Mouse (Mus musculus): Measurements from ENCODE around the gene Pds5b. TPM values are rescaled to one million over a fixed set of nuclear protein-coding genes. Genes with fewer than 3 reads are reported as not detected.
"Not testable (repeated sequence)": the region's sequence is repeated elsewhere in the genome, so short reads cannot be mapped to it uniquely, and the experiment has no call there.

The Pds5b gene
- polyA plus RNA-seq, 1 experiment from 2014 or later, result 32.1 TPM

DNA sequence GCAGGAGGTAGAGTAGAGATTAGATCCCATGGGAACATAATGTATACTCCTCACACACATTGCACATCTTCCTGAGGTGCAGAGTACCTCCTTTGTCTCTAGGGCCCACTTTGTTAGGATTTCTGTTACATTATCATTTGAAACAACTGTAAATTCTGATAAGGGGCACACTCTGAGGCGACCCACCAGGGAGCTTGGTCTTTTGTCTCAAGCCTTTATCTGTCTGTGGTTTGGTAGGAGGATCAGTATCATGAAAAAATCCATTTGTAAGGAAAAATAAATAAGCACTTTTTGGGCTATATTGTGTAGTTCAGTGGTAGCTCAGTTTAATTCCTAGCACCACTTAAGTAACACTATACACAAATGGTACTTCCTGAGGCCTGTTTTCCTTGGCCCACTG is 51.1 kb downstream of the Pds5b start:
- H3K9me3 ChIP-seq (ENCODE audit: control insufficient read depth, low read length), result no peaks in the 10 kb centered on the region
- H3K4me2 ChIP-seq (ENCODE audit: low read depth, low read length), result no peak overlapping the region
- H3K4me1 ChIP-seq (replicated peaks; ENCODE audit: control insufficient read depth, insufficient read depth, low read length), result no peaks in the 10 kb centered on the region
- no peak overlapping the region for H3K4me3 ChIP-seq (ENCODE audit: low read length)
- whole genome bisulfite sequencing, result 69% methylated on average over 1 of the region's 1 CpGs
- peaks cover 10% of the 10 kb centered on the region for H3K36me3 ChIP-seq (ENCODE audit: control insufficient read depth, insufficient read depth, low read length)
- no peaks in the 10 kb centered on the region for H3K27me3 ChIP-seq (ENCODE audit: control insufficient read depth, insufficient read depth, low read depth, low read length)
- no peak overlapping the region for H3K9ac ChIP-seq (ENCODE audit: low read length)
- no peak overlapping the region for H3K27ac ChIP-seq (ENCODE audit: low read length)
- no peak for ATAC-seq (ENCODE audit: low read depth)

DNA sequence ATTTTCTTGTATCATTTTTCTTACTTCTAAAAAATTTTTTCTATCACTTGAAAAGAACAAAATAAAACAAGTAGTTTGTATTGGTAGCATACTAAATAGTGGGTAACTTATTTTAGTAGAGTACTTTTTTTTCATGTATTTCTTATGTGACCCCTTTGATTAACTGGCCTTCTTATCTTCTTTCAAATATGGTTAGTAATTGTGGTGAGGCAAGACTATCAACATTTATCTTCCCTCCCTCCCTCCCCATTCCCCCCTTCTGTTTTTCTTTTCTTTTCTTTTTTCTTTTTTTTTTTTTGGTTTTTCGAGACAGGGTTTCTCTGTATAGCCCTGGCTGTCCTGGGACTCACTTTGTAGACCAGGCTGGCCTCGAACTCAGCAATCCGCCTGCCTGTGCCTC is 63.5 kb downstream of the Pds5b start:
- not testable (repeated sequence) for H3K27ac ChIP-seq (ENCODE audit: low read length); H3K9ac ChIP-seq (ENCODE audit: low read length); H3K4me1 ChIP-seq (replicated peaks; ENCODE audit: control insufficient read depth, insufficient read depth, low read length); H3K4me3 ChIP-seq (ENCODE audit: low read length); H3K36me3 ChIP-seq (ENCODE audit: control insufficient read depth, insufficient read depth, low read length); H3K27me3 ChIP-seq (ENCODE audit: control insufficient read depth, insufficient read depth, low read depth, low read length); H3K4me2 ChIP-seq (ENCODE audit: low read depth, low read length); ATAC-seq (ENCODE audit: low read depth); H3K9me3 ChIP-seq (ENCODE audit: control insufficient read depth, low read length)
- 83% methylated on average over 3 of the region's 3 CpGs for WGBS

DNA sequence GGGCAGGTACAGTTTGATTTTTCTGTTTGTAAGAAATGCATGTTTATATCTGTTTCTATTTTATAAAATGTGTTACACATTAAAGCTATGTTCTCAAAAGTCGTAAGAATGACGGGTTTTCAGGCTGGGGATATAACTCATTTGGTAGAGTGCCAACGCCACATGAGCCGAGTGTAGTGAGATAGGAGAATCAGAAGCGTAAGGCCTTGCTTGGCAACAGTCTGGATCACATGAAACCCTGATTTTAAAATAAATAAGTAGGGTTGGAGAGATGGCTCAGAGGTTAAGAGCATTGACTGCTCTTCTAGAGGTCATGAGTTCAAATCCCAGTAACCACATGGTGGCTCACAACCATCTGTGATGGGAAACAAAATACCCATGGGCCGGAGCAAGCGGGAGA is 65.8 kb downstream of the Pds5b start:
- H3K4me3 ChIP-seq (ENCODE audit: low read length), result no peak overlapping the region
- ATAC-seq (ENCODE audit: low read depth), result no peak
- H3K9me3 ChIP-seq (ENCODE audit: control insufficient read depth, low read length), result no peaks in the 10 kb centered on the region
- no peaks in the 10 kb centered on the region for H3K4me1 ChIP-seq (replicated peaks; ENCODE audit: control insufficient read depth, insufficient read depth, low read length)
- H3K9ac ChIP-seq (ENCODE audit: low read length), result no peak overlapping the region
- H3K4me2 ChIP-seq (ENCODE audit: low read depth, low read length), result no peak overlapping the region
- WGBS, result 78% methylated on average over 7 of the region's 7 CpGs
- no peak overlapping the region for H3K27ac ChIP-seq (ENCODE audit: low read length)
- no peaks in the 10 kb centered on the region for H3K27me3 ChIP-seq (ENCODE audit: control insufficient read depth, insufficient read depth, low read depth, low read length)
- peaks cover 2% of the 10 kb centered on the region; the same call in 1 of the 2 replicates for H3K36me3 ChIP-seq (ENCODE audit: control insufficient read depth, insufficient read depth, low read length)

DNA sequence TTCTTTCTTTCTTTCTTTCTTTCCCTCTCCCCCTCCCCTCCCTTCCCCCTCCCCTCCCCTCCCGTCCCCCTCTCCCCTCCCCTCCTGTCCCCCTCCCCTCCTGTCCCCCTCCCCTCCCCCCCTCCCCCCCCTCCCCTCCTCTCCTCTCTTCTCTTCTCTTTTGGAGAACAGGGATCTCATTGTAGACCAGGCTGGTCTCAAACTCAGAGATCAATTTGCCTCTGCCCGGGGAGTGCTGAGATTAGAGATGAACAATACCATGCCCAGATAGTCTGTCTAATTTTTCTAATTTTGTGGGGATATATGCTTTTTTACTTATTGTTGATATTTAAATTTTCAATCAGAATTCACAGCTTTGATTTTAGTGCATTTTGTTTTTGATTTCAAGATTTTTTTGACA is 67.1 kb downstream of the Pds5b start:
- no peak overlapping the region for H3K27ac ChIP-seq (ENCODE audit: low read length)
- 0 out of 2 replicates have a peak, but pooled peaks cover 2% of the 10 kb centered on the region for H3K36me3 ChIP-seq (ENCODE audit: control insufficient read depth, insufficient read depth, low read length)
- no peak overlapping the region for H3K4me3 ChIP-seq (ENCODE audit: low read length)
- H3K9ac ChIP-seq (ENCODE audit: low read length), result no peak overlapping the region
- no peaks in the 10 kb centered on the region for H3K4me1 ChIP-seq (replicated peaks; ENCODE audit: control insufficient read depth, insufficient read depth, low read length)
- H3K27me3 ChIP-seq (ENCODE audit: control insufficient read depth, insufficient read depth, low read depth, low read length), result no peaks in the 10 kb centered on the region
- H3K4me2 ChIP-seq (ENCODE audit: low read depth, low read length), result no peak overlapping the region
- H3K9me3 ChIP-seq (ENCODE audit: control insufficient read depth, low read length), result no peaks in the 10 kb centered on the region
- 71% methylated on average over 1 of the region's 2 CpGs for WGBS
- ATAC-seq (ENCODE audit: low read depth), result no peak

DNA sequence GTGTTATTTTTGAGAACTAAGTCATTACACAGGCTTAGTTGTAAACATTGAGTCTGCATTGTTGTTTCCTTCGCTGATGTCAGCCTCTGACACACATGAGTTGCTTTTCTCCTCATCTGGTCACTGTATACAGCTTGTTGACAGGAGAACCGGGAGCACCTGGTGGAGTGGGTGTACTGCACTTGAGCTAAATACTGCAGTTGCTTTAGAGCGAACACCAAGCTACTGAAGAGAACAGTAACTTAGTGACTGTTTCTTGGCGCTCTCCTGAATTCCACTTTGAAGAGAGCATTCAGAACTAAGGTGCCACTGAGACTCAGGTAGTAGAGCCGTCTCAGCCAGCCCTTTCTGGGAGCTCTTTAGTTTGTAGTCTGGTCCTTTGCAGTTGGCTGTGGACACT is 83.1 kb downstream of the Pds5b start:
- Histone ChIP-seq H3K36me3 (ENCODE audit: control insufficient read depth, insufficient read depth, low read length) (peaks cover 7% of the 10 kb centered on the region), H3K9me3 (ENCODE audit: control insufficient read depth, low read length) (no peaks in the 10 kb centered on the region), H3K9ac (ENCODE audit: low read length) (no peak overlapping the region), H3K27ac (ENCODE audit: low read length) (no peak overlapping the region), H3K27me3 (ENCODE audit: control insufficient read depth, insufficient read depth, low read depth, low read length) (no peaks in the 10 kb centered on the region), H3K4me2 (ENCODE audit: low read depth, low read length) (no peak overlapping the region), H3K4me1 (replicated peaks; ENCODE audit: control insufficient read depth, insufficient read depth, low read length) (no peaks in the 10 kb centered on the region), H3K4me3 (ENCODE audit: low read length) (no peak overlapping the region)
- ATAC-seq (ENCODE audit: low read depth), result no peak
- WGBS, result 80% methylated on average over 5 of the region's 5 CpGs

DNA sequence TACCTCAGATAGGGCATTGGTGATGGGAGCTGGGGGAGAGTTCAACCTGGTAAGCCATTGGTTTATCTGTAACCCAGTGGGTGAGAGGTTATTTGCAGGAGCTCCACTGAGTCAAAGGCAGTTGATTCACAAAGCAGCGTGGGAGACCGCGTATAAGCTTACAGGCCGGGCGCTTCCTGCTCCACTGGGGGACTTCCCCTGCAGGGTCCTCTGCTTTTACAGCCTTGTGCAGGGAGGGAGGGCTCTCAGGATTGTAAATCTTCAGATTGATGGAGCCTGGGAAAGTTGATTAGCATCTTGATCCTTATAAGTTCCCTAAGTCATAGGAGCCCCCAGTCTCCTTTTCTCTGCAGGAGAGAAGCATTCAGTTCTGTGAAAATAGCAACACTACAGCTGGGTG is 98.9 kb downstream of the Pds5b start:
- no peak for ATAC-seq (ENCODE audit: low read depth)
- 30% methylated on average over 5 of the region's 5 CpGs for WGBS
- H3K9me3 ChIP-seq (ENCODE audit: control insufficient read depth, low read length), result no peaks in the 10 kb centered on the region
- H3K27me3 ChIP-seq (ENCODE audit: control insufficient read depth, insufficient read depth, low read depth, low read length), result no peaks in the 10 kb centered on the region
- H3K27ac ChIP-seq (ENCODE audit: low read length), result 0 out of 2 replicates have a peak overlapping the region, but pooled peaks have one; percentile 20
- H3K4me2 ChIP-seq (ENCODE audit: low read depth, low read length), result no peak overlapping the region
- H3K9ac ChIP-seq (ENCODE audit: low read length), result no peak overlapping the region
- no peak overlapping the region for H3K4me3 ChIP-seq (ENCODE audit: low read length)
- H3K4me1 ChIP-seq (replicated peaks; ENCODE audit: control insufficient read depth, insufficient read depth, low read length), result peaks cover 4% of the 10 kb centered on the region; the same call in 1 of the 2 replicates
- H3K36me3 ChIP-seq (ENCODE audit: control insufficient read depth, insufficient read depth, low read length), result peaks cover 10% of the 10 kb centered on the region

DNA sequence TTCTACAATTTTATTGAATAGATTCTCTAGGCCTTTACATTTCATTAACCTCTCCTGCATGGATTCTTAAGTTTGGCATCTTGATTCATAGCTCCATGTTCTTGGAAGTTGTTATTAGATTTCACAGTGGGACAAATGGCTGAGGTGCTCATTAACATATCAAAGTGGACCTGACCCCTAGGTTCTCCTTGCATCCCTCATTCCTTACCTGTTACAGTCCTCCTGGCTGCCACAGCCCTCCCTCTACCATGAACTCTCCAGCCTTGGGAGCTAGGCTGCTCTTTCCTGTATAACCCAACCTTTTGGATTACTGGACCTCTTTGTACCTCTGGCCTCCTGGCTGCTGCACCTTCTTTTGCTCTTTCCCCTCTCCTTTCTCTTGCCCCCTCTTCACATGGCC is 99.5 kb downstream of the Pds5b start:
- Histone ChIP-seq H3K9ac (ENCODE audit: low read length) (no peak overlapping the region), H3K4me1 (replicated peaks; ENCODE audit: control insufficient read depth, insufficient read depth, low read length) (peaks cover 4% of the 10 kb centered on the region; the same call in 1 of the 2 replicates), H3K27me3 (ENCODE audit: control insufficient read depth, insufficient read depth, low read depth, low read length) (no peaks in the 10 kb centered on the region), H3K27ac (ENCODE audit: low read length) (no peak overlapping the region), H3K36me3 (ENCODE audit: control insufficient read depth, insufficient read depth, low read length) (peaks cover 9% of the 10 kb centered on the region), H3K9me3 (ENCODE audit: control insufficient read depth, low read length) (no peaks in the 10 kb centered on the region), H3K4me2 (ENCODE audit: low read depth, low read length) (no peak overlapping the region), H3K4me3 (ENCODE audit: low read length) (no peak overlapping the region)
- no peak for ATAC-seq (ENCODE audit: low read depth)

DNA sequence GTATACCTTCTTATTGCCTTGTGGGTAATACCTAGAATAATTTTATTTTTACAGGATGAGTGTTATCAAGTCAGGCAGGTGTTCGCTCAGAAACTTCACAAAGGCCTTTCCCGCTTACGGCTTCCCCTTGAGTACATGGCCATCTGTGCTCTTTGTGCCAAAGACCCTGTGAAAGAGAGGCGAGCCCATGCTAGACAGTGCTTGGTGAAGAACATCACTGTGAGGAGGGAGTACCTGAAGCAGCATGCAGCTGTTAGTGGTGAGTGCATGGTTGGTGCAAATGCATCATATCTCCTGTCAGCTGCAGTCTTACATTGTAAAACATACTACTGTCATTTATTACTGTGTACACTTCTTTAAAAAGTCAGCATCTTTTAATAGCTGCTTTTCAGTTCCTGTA is 114.7 kb downstream of the Pds5b start:
- no peaks in the 10 kb centered on the region for H3K27me3 ChIP-seq (ENCODE audit: control insufficient read depth, insufficient read depth, low read depth, low read length)
- H3K9me3 ChIP-seq (ENCODE audit: control insufficient read depth, low read length), result no peaks in the 10 kb centered on the region
- WGBS, result 93% methylated on average over 4 of the region's 4 CpGs
- peaks cover 5% of the 10 kb centered on the region for H3K4me1 ChIP-seq (replicated peaks; ENCODE audit: control insufficient read depth, insufficient read depth, low read length)
- H3K36me3 ChIP-seq (ENCODE audit: control insufficient read depth, insufficient read depth, low read length), result peaks cover 22% of the 10 kb centered on the region
- no peak overlapping the region for H3K9ac ChIP-seq (ENCODE audit: low read length)
- no peak overlapping the region for H3K27ac ChIP-seq (ENCODE audit: low read length)
- H3K4me2 ChIP-seq (ENCODE audit: low read depth, low read length), result no peak overlapping the region
- H3K4me3 ChIP-seq (ENCODE audit: low read length), result no peak overlapping the region
- ATAC-seq (ENCODE audit: low read depth), result no peak

DNA sequence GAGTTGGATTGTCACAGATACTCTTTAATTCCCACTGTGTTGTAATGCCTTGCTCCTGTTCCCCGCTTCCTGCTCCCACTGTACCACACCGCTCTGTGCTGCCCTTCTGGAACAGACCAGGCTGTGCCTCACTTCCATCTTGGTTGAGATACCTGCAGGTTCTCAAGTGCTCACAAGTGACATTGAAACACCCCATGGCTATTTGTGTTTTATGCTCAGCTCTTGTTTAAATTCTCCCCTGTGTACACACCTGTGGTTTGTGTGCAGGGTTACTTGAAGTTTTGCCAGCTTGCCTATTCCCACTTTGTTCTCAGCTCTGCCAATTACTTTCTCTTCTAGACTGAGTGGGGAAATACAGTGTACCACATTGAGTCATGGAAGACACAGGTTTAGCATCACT is 115.5 kb downstream of the Pds5b start:
- Histone ChIP-seq H3K27me3 (ENCODE audit: control insufficient read depth, insufficient read depth, low read depth, low read length) (no peaks in the 10 kb centered on the region), H3K9ac (ENCODE audit: low read length) (no peak overlapping the region), H3K36me3 (ENCODE audit: control insufficient read depth, insufficient read depth, low read length) (peaks cover 17% of the 10 kb centered on the region), H3K4me3 (ENCODE audit: low read length) (no peak overlapping the region), H3K27ac (ENCODE audit: low read length) (no peak overlapping the region), H3K4me1 (replicated peaks; ENCODE audit: control insufficient read depth, insufficient read depth, low read length) (peaks cover 5% of the 10 kb centered on the region), H3K4me2 (ENCODE audit: low read depth, low read length) (no peak overlapping the region), H3K9me3 (ENCODE audit: control insufficient read depth, low read length) (no peaks in the 10 kb centered on the region)
- ATAC-seq (ENCODE audit: low read depth), result peak; percentile 47; the same call in 1 of the 2 replicates
- 92% methylated on average over 2 of the region's 2 CpGs for WGBS

DNA sequence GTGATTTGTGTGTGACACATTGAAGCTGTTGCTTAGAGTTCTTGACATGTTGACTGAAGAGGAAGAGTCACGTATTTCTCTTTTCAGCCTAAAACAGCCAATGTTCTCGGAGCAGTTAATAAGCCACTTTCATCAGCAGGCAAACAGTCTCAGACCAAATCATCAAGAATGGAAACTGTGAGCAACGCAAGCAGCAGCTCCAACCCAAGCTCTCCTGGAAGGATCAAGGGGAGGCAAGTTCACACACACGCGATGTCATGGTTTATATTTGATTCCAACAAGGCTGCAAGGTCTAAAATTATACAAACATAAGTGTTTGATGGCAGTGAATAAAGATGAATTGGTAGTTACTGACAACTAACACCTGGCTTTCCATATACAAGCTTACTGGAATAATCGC is 120.6 kb downstream of the Pds5b start:
- no peaks in the 10 kb centered on the region for H3K9me3 ChIP-seq (ENCODE audit: control insufficient read depth, low read length)
- no peak overlapping the region for H3K4me3 ChIP-seq (ENCODE audit: low read length)
- no peak overlapping the region for H3K27ac ChIP-seq (ENCODE audit: low read length)
- WGBS, result 56% methylated on average over 6 of the region's 6 CpGs
- ATAC-seq (ENCODE audit: low read depth), result peak; percentile 70; the same call in 1 of the 2 replicates
- peaks cover 17% of the 10 kb centered on the region for H3K36me3 ChIP-seq (ENCODE audit: control insufficient read depth, insufficient read depth, low read length)
- H3K27me3 ChIP-seq (ENCODE audit: control insufficient read depth, insufficient read depth, low read depth, low read length), result no peaks in the 10 kb centered on the region
- H3K4me1 ChIP-seq (replicated peaks; ENCODE audit: control insufficient read depth, insufficient read depth, low read length), result peaks cover 5% of the 10 kb centered on the region
- no peak overlapping the region for H3K9ac ChIP-seq (ENCODE audit: low read length)
- no peak overlapping the region for H3K4me2 ChIP-seq (ENCODE audit: low read depth, low read length)

Measured in lung, embryonic 16.5 days (tissue).